Mouse (Mus musculus): ENCODE data around the gene Bcl2l14.
A peak's percentile ranks its signal among the peaks of the same experiment; 100 is the strongest.

The Bcl2l14 gene

DNA sequence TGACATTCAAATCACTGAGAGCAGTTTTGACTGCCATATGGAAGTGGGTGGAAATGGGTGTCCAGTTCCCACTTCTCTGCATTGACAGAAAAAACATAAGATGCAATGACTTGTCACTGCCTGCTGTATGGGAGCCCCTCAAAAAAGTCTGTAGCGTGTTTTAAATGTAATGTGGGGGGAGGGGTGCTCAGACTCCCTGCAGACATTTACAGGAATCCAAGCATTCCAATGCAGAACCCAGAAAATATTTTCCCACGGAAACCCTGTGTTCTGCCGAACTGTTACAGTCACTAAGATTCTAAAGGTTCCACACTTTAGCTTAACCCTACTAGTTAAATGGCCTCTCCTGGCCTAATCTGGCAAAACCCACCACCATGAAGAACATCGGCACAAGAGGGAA is at the start of gene Bcl2l14:
Gene Bcl2l14 (plus strand): TSS at position 301 of the 400 bp plus-strand sequence.
- no peak for DNase-seq (ENCODE audit: low spot score)

DNA sequence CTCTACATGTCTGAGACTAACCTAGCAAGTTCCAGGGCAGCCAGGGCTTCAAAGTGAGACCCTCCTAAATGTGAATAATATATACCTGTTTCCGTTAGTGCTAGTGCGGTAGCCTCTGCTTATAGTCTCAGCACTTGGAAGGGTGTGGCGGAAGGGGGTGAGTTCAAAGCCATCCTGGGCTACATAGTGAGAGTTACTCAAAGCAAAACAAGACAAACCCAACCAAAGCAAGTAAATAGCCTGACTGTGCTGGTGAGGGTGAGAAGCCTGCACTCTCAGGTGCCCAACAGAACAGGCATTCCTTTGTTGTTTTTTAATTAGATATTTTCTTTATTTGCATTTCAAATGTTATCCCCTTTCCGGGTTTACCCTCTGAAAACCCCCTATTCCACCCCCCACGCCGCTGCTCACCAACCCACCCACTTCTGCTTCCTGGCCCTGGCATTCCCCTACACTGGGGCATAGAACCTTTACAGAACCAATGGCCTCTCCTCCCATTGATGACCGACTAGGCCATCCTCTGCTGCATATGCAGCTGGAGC is 47.5 kb upstream of the Bcl2l14 start:
- DNase-seq (ENCODE audit: low spot score) = no peak

DNA sequence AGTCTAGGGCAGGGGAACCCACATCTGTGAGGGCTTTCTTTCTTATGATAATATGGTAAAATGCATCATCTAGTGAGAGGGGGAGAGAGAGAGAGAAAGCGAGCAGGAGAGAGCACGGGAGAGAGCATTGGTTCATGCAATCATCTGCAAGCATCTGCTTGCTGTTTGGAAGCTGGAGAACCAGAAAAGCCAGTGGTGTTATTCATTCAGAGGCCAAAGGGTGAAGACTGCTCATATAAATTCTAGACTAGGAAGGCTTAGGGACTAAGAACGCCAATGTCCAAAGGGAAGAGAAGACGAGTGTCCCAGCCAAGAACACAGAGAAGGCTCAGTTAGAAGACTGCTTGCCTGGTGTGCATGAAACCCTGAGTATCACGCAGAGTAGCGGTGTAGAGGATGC is 43.2 kb upstream of the Bcl2l14 start:
- DNase-seq (ENCODE audit: low spot score) = no peak

DNA sequence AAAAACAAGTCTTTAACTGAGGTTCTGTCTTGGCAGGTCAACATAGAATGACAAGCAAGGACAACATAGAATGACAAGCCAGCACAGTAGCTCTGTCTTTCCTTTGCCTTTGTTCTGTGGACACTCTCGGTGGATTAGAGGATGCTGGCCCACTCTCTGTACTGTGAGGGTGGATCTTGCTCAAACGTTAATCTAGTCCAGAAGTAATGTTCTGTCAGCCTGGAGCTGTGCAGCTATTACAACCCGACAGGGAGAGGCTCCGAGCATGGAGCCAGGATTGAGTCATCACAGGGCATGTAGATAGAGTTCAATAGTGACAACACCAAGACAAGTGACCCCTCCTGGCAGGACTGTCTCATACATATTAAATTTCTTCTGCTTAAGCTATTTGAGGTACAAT is 42.4 kb upstream of the Bcl2l14 start:
- no peak for DNase-seq (ENCODE audit: low spot score)

DNA sequence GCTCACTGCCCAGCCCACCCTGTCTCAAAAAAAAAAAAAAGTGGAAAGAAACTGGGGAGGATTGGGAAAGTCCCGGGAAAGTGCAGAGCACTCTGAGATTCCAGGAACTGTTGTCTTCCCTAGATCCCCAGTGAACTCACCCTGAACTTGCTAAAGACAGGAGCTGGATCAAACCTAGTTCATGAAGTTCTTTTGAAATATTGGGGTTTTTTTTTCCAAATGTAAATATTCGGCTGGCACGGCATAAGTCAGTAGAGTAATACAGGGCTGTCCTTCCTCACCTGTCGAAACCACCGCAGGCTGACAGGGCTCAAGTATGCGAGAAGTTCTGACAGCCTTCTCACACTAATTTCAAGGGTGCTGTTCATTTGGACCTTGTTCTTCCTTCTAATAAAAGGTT is 38.5 kb upstream of the Bcl2l14 start:
- no peak for DNase-seq (ENCODE audit: low spot score)

DNA sequence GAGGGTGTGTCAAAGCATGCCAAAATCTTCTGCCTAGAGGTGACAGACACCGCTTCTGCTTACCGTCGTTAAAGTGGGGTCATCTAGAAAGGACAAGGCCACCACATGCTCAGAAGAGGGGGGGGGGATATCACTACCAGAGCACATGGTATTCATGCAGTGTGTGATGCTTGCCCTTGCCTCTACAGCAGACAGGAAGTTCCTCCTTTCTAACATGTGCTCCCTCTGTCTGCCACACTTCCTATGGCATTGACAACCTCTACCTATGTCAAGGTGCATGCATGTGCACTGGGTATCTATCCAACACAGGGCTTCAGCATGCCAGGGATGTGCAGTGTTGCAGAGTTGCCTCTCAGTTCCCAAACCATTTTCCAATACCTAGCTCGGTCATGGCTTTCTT is 36.0 kb upstream of the Bcl2l14 start:
- DNase-seq (ENCODE audit: low spot score) = no peak

DNA sequence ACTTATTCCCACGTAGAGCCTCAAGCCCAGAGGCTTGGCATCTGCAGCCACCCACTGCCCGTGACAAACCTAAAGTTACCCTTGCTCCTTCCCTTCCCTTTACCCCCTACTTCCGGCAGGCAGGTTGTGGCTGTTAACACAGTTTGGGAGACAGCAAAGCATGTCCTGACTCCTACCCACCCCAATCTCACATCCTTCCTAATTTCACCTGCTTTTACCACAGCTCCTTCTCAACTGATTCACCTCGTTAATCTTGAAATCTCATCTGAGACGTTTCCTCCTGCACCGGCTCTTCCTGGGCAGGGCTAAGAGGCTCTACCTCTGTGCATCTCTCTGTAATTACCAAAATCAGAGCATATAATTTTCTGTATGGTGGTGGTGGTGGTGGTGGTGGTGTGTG is 31.5 kb upstream of the Bcl2l14 start:
- DNase-seq (ENCODE audit: low spot score) = no peak

DNA sequence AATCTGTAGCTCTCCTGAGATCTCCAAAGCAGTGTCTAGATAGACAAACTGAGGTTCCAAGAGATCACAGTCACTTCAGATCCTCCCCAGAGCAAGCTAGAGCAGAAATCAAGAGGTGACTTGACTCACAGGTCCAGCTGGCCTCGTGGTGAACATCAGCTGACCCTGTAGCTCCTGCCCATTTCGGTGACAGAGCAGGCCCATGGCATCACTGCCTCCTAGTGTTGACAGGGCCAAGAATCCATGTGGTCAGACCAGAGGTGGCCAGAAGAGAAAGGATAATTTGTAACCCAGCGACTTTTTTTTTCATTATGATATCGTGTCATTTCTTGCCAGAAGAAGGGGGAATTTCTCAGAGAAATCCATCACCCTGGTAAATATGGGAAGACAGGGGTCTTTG is 30.2 kb upstream of the Bcl2l14 start:
- no peak for DNase-seq (ENCODE audit: low spot score)

DNA sequence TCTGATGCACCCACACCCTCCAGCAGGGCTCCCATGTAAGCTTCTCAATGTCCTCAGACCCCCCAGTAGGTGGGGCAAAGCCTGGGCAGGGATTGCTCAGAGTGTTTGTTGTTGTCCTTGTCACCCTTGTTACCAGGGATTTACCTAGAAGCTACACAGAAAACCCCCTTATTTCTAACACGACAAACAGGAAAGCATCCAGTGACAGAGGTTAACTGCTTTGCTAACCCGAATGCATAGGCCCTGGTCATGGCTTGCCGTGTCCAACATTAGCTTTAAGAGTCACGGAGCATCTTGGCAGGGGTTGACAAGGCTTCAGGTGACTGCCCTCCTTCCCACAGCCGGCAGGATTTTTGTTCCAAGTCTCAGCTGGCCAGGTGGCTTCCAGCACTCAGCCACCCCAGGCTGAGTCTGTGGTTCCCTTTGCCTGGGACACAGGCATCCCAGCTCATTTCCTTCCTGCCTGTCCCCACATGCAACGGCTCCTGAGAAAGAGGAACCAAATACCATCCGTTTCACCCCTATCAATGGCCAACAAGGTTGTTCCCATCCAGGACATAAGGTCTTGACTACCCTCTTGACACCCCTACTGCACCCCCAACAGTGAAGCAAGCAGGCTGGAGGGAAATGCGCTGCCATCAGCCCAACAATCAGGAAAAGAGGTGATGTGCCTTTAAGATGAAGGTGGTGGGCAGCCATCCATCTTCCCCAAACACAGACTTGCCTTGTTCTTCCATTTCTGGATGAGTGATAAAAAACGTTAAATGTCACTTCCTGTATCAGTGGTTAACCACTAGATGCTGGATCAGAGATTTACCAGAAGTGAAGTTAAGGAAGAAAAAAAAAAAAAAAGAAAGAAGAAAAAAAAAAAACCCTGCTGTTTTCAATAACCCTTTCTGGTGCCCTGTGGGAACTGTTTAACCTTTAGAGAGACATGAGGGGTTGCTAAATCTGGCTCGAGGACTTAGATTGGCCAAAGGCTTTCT is 29.5 kb upstream of the Bcl2l14 start:
- DNase-seq (ENCODE audit: low spot score) = peak; percentile 10

DNA sequence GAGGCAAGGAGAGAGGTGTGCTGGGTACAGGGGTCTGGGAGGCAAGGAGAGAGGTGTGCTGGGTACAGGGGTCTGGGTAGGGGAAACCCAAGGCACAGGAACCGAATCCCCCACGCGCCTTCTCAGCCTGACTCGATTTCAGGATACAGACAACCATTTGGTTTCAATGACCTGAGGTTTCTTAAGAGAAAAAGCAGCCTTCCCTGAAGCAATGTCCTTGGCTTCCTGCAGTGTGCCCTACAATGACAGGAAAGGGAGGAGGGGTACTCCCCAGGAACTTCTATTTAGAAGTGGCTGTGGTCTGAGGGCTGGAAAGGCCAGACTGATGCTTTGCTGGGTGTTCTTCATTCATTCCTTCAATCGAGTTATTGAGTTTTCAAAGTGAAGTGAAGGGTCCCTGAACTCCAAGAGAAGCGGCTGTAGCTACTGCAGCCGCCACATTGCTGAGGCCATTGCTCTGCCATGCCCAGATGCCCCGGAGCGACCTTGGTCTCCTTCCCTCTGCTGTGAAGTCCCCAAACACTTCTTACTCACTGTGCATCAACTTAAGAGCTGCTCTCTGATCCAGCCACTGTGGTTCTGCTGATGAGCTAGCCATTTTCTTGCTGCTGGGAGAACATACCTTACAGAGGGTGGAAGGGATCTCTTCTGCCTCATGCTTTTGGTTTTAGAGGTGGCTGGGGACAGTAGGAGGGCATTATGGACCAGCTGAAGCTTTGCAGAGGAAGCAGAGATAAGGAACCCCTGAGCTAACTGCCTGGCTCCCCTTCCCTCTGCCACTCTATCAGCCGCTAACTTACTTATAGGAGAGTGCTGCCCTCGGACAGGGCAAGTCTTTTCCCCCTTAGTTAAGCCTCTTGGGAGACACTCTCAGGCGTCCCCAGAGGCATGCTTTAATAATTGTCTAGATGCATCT is 28.5 kb upstream of the Bcl2l14 start:
- no peak for DNase-seq (ENCODE audit: low spot score)

DNA sequence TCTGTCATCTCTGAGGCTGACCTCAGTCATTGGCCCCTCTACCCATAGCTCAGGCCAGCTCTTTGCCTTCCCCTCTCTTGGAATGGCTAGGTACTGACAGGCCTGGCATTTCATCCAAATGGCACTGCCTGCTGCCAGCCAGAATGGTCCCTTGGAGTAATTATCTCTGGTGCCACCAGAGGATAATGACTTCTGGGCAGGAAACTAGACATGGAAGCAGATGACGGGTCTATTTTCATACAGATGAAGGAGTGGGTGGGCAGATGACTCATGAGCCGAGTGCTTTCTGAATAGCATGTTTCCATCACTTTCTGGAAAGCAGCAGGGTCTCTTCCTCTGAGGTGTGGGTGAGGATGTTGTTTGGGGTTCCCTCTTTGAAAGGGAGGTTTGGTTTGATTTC is 23.2 kb upstream of the Bcl2l14 start:
- no peak for DNase-seq (ENCODE audit: low spot score)

DNA sequence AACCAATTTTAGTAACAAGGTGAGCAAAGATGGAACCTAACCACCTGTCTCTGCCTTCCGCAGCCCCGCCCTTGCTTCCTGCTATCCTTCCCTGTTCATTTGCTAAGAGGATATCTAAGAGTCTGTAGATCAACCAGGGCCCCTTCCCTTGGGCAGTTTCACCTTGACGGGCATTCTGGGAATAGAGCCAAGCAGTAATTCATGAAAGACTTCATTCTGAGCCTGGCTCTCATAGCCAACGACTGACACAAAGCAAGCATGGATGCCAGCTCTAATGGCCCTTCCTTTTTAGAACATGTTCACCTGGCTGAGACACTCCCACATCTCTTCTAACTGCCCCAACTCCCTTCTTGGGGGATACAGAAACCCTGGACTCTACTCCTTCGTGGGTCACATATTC is 18.9 kb upstream of the Bcl2l14 start:
- DNase-seq (ENCODE audit: low spot score) = no peak

DNA sequence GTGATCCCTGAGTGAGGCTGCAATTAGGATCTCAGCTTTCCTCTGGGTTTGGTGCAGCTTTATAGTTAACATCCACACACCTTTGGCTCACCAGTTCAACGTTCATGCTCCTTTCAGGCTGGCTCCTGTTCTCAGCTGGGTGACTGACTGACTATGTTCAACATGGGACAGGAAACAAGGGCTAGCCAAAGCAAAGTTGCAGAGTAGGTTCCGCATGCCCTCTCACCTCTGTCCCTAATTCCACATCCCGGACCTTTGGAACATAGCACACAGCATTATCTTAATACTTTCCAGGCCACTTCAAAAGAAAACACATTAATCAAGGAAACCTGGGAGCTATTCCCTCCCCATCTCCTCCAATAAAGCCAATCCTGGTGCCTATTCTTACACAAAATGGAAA is 18.3 kb upstream of the Bcl2l14 start:
- DNase-seq (ENCODE audit: low spot score) = no peak

DNA sequence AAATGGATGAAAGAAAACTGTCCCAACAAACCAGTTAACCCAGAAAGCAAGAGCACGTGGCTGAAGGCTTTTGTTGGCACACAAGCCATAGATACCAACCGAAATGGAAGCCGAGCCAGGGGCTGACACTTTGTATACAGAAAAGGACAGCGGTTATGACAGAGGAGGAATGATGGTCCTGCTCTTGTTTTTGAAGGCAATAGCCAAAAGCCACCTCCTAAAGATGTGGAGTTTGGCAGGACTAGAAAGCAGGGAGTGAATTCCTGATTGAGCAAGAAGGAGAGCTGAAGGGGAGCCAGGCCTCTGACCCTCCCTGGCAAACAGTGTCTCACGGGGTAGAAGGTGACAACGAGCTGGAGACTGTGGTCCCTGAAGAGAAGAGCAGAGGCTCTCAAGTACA is 14.7 kb upstream of the Bcl2l14 start:
- DNase-seq (ENCODE audit: low spot score) = no peak

DNA sequence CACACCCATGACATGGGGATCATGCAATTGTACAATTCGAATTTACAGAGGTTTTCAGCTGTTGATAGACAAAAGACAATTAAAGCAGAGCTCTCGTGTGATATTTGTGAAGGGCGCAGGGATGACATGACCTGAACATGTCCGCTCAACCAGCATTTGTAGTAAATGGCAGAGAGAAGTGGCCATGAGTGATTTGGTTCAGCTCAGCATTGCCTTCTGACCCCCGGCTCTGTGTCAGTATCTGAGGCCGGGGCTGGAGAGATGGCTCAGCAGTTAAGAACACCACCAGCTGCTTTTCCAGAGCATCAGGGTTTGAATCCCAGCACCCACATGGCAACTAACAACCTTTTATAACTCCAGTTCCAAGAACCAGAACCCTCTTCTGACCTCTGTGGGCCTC is 10.2 kb upstream of the Bcl2l14 start:
- DNase-seq (ENCODE audit: low spot score) = no peak

DNA sequence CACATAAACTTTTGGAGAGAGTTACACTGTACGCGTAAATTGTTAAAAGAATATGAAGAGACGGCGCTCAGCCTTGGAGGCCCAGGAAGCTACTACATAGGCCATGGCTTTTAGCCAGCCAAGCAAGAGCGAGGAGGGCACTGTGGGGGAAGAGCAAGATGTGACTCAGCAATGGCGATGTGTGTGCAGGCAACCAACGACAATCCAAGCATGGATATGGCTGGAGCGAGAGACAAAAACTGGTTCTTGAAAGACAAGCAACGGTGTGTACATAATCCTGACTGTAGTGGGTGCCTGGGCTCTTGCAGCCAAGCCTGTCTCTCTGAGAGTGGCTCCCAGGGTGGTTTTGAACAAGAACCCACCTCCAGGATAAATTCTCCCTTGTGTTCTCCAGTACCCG is 8.7 kb upstream of the Bcl2l14 start:
- no peak for DNase-seq (ENCODE audit: low spot score)

DNA sequence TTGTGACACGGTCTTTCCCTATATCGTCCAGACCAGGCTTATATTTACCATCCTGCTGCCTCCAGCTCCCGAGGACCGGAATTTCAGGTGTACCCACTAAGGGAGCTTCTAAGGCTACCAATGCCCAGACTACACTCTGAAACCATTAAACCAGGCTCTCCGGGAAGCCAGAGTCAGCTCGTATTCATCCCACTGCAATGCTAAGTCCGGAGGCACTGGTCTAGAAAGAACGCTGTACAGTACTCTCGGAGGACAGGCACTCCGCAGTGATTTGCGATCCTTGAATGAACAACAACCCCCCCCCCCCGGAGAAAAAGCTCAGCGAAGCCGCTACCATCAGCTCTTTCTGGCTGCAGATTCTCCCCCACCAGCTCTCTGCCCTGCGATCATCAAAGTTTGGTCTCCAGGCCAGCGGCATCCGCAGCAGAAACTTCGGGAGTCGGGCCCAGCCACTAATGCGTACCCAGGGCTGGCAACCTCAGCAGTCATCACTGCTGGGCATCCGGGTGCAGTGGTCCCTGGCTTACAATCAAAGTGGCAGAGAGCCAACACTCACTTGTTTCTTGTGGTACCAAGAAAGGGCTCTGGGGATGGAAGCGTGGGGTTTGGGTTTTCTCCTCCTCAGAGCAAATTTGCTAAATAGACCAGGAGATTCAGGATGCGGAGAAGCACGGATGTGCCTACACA is 7.6 kb upstream of the Bcl2l14 start:
- DNase-seq (ENCODE audit: low spot score) = no peak

DNA sequence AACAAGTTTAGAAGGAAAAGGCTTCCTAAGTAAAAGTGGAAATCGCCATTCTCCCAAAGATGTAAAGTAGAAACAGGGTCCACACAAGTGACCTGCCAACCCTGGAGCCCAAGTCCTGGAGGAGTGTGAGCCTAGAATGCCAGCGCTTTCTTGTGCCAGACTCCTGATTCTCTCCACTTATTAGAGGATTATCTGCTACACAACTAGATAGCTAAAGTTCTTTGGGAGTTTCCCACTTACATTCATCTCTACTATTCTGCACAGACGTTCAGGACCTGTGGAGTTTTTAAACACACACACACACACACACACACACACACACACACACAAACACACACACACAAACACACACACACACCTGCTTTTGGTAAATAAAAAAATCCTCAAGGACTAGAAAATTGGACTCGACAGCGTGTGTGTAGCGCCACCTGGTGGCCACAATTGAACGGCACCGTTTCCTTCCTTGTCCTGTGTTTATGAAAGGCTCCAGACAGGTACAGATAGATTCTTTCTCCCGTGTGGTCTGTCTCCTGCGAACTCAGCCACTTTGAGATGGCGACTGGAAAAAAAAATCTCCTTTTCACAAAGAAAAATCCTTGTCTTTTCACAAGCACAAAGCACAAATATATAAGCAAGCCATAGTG is 6.7 kb upstream of the Bcl2l14 start:
- peak; percentile 70 for DNase-seq (ENCODE audit: low spot score)

DNA sequence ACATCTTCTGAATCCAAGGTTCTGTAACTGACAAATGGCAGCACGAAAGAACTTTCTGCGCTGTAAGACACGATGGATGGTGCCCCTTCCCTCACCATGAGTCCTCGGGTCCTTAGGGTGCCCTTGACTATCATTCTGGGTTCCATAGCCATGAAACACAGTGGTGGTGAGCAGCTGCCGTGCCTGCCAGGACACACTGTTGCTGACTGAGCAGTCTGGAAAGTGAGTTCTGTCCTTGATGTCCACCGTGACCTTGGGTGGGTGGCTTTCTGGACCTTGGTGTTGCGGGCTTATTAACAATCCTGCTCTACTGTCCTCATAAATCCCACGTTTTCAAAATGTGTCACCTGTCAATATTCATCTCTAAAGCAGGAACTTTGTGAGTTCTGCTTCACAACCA is 6.2 kb upstream of the Bcl2l14 start:
- DNase-seq (ENCODE audit: low spot score) = no peak

DNA sequence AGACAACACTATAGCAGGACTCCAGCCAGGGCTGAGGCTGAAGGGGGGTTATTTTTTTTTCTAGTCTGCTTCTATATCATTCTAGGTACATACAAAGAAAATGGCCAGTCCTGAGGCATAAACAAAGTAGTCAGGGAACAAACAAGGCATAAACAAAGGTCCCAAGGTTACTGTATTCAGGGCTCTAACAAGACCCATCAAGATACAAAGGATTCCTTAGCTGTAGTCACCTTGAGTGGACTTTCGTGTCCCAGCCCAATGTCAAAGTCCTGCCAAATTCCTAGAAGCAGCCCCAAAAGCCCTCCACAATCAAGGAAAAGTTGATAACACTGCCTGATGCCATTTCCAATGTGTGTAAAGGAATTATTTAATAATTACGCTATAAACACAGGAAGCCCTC is 5.3 kb upstream of the Bcl2l14 start:
- no peak for DNase-seq (ENCODE audit: low spot score)

DNA sequence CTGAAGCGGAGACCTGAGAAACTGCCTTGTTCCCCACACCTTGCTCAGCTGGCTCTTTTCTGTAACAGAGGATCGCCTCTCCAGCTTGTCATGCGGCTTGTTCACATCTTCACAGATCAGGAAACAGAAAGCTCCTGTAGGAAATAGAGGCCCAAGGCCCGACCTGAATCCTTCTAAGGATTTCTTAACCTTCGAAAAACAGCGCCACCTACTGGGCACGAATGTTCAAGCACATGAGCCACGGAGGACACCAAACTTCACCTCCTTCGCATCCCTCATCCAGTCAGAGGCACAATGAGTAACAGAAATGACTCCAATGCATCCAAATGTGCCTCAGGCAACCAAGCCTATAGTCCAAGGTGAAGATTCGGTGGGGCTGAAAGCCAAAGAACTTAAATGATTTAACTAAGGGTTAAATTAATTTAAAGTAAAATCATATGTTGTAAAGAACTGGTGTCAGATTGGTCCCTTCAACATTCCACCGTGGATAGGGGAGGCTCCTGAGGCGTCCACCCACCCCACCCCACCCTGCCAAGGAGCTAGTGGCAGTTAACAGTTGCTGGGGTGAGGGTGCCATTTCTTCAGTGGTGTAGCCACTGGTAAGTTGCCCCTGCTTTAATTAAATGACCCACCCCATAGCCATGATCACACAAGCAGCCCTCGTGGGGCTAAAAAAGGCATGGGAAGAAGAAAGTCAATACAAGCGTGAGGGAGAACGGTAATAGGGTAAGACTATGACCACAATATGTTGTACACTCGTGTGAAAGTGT is 7.0 kb downstream of the Bcl2l14 start:
- DNase-seq (ENCODE audit: low spot score) = peak; percentile 50
